Mouse (Mus musculus) lung, adult 2 months (tissue): ENCODE results near the gene Nfkbil1.

Source experiments
- CTCF ChIP-seq: fragments of 200-500 bp; IDR thresholded peaks from 2 replicates; pipeline ENCODE4 v1.5.1; 2011; ENCODE audit warnings: mild to moderate bottlenecking, low read length, control low read depth; ENCODE audit not compliant: insufficient read depth
- POLR2A ChIP-seq: fragments of 200-500 bp; IDR thresholded peaks from 2 replicates; pipeline ENCODE4 v1.6.1; 2011; ENCODE audit warnings: low read depth, mild to moderate bottlenecking, control low read depth, low read length, borderline replicate concordance; ENCODE audit errors: extremely low read depth

- TF ChIP-seq CTCF (no peak), POLR2A (no peak)
Measured at GRCm38 (mm10) chr17:35222299-35222698, 13.3 kb downstream of the Nfkbil1 start.
